Mouse (Mus musculus) kidney, embryonic 15.5 days (tissue): ENCODE measurements at regions not wholly inside any gene's neighbourhood (a gene's known extent, or its start where the extent isn't known, plus 50 kb on each side); places are given as distances from the start of the nearest gene placed in this dataset.

Source experiments
- ATAC-seq: fragments of 200-750 bp; cut with Nextera tagmentation; replicated peaks from 2 replicates; pipeline ENCODE4 v1.8.0; 2017; ENCODE audit warnings: moderate TSS enrichment; ENCODE audit not compliant: low FRiP score
- H3K27ac ChIP-seq: fragments of 300-500 bp; sonication (generic); 2 replicates; pipeline ENCODE4 v1.5.1; 2015; ENCODE audit warnings: mild to moderate bottlenecking, inconsistent platforms
- H3K27me3 ChIP-seq: fragments of 300-500 bp; sonication (generic); 2 replicates; pipeline ENCODE4 v1.6.1; 2015; ENCODE audit warnings: inconsistent platforms
- H3K36me3 ChIP-seq: fragments of 300-500 bp; sonication (generic); 2 replicates; pipeline ENCODE4 v1.6.1; 2015; ENCODE audit warnings: inconsistent platforms
- H3K4me1 ChIP-seq: fragments of 300-500 bp; sonication (generic); 2 replicates; pipeline ENCODE4 v1.6.1; 2015; ENCODE audit warnings: inconsistent platforms
- H3K4me2 ChIP-seq: fragments of 300-500 bp; sonication (generic); 2 replicates; pipeline ENCODE4 v1.6.1; 2015; ENCODE audit warnings: moderate library complexity, mild to moderate bottlenecking, inconsistent platforms
- H3K4me3 ChIP-seq: fragments of 300-500 bp; sonication (generic); replicated peaks from 2 replicates; pipeline ENCODE4 v1.5.1; 2015; ENCODE audit warnings: mild to moderate bottlenecking, inconsistent platforms
- H3K9ac ChIP-seq: fragments of 300-500 bp; sonication (generic); 2 replicates; pipeline ENCODE4 v1.6.1; 2015; ENCODE audit warnings: mild to moderate bottlenecking, inconsistent platforms
- H3K9me3 ChIP-seq: fragments of 300-500 bp; sonication (generic); replicated peaks from 2 replicates; pipeline ENCODE4 v1.6.1; 2016; ENCODE audit warnings: inconsistent platforms
- WGBS: fragments of 180-500 bp; shearing (Covaris S2); methylation state at CpG from one replicate; pipeline ENCODE4 v1.1.7; 2015; ENCODE audit warnings: mixed read lengths; 5-methylcytosine and 5-hydroxymethylcytosine counted together

- peak overlapping the region; percentile 44 for H3K4me2 ChIP-seq
- WGBS: 19% methylated on average over 20 of the region's 20 CpGs
- H3K9me3 ChIP-seq: no peaks in the 10 kb centered on the region
- H3K4me3 ChIP-seq: 0 out of 2 replicates have a peak overlapping the region, but pooled peaks have one; percentile 4
- H3K27me3 ChIP-seq: no peaks in the 10 kb centered on the region
- peak overlapping the region; percentile 13; the same call in 1 of the 2 replicates for H3K27ac ChIP-seq
- no peaks in the 10 kb centered on the region for H3K36me3 ChIP-seq
- ATAC-seq: peak; percentile 88
- H3K9ac ChIP-seq: no peak overlapping the region
- H3K4me1 ChIP-seq: peaks cover 11% of the 10 kb centered on the region
These were observed 543.9 kb downstream of the Gja1 start for GRCm38 (mm10) chr10:56920711-56921672.

GRCm38 (mm10) chr10:56935174-56935573 lies 551.0 kb upstream of the Hsf2 start:
- Histone ChIP-seq H3K36me3 (no peaks in the 10 kb centered on the region), H3K9me3 (no peaks in the 10 kb centered on the region), H3K27me3 (no peaks in the 10 kb centered on the region), H3K27ac (no peak overlapping the region), H3K4me3 (no peak overlapping the region), H3K4me2 (no peak overlapping the region), H3K9ac (no peak overlapping the region), H3K4me1 (no peaks in the 10 kb centered on the region)
- no peak for ATAC-seq
- WGBS: 86% methylated on average over 4 of the region's 4 CpGs

- no peaks in the 10 kb centered on the region for H3K36me3 ChIP-seq
- H3K4me3 ChIP-seq: no peak overlapping the region
- H3K27ac ChIP-seq: no peak overlapping the region
- no peaks in the 10 kb centered on the region for H3K27me3 ChIP-seq
- H3K9ac ChIP-seq: no peak overlapping the region
- 26% methylated on average over 4 of the region's 4 CpGs for WGBS
- no peak overlapping the region for H3K4me2 ChIP-seq
- no peaks in the 10 kb centered on the region for H3K9me3 ChIP-seq
- ATAC-seq: peak; percentile 86
- H3K4me1 ChIP-seq: no peaks in the 10 kb centered on the region
These were observed 544.2 kb upstream of the Hsf2 start for GRCm38 (mm10) chr10:56941972-56942371.

GRCm38 (mm10) chr10:56944434-56945145 lies 541.6 kb upstream of the Hsf2 start:
- 78% methylated on average over 5 of the region's 5 CpGs for WGBS
- no peak for ATAC-seq
- H3K4me3 ChIP-seq: no peak overlapping the region
- H3K4me2 ChIP-seq: no peak overlapping the region
- H3K27ac ChIP-seq: no peak overlapping the region
- H3K36me3 ChIP-seq: no peaks in the 10 kb centered on the region
- H3K27me3 ChIP-seq: no peaks in the 10 kb centered on the region
- H3K4me1 ChIP-seq: no peaks in the 10 kb centered on the region
- no peak overlapping the region for H3K9ac ChIP-seq
- H3K9me3 ChIP-seq: no peaks in the 10 kb centered on the region

- Histone ChIP-seq H3K27me3 (no peaks in the 10 kb centered on the region), H3K9ac (no peak overlapping the region), H3K4me1 (no peaks in the 10 kb centered on the region), H3K4me2 (no peak overlapping the region), H3K27ac (no peak overlapping the region), H3K9me3 (no peaks in the 10 kb centered on the region), H3K4me3 (no peak overlapping the region), H3K36me3 (no peaks in the 10 kb centered on the region)
- WGBS: 66% methylated on average over 2 of the region's 2 CpGs
- no peak for ATAC-seq
These were observed 529.5 kb upstream of the Hsf2 start for GRCm38 (mm10) chr10:56956728-56957127.

GRCm38 (mm10) chr10:56962096-56962807 lies 523.9 kb upstream of the Hsf2 start:
- Histone ChIP-seq H3K27me3 (no peaks in the 10 kb centered on the region), H3K4me3 (no peak overlapping the region), H3K4me2 (no peak overlapping the region), H3K9me3 (no peaks in the 10 kb centered on the region), H3K27ac (no peak overlapping the region), H3K36me3 (no peaks in the 10 kb centered on the region), H3K4me1 (no peaks in the 10 kb centered on the region), H3K9ac (no peak overlapping the region)
- WGBS: 90% methylated on average over 4 of the region's 4 CpGs
- no peak for ATAC-seq

GRCm38 (mm10) chr10:56963215-56963614 lies 523.0 kb upstream of the Hsf2 start:
- Histone ChIP-seq H3K4me3 (no peak overlapping the region), H3K4me2 (no peak overlapping the region), H3K9me3 (no peaks in the 10 kb centered on the region), H3K9ac (no peak overlapping the region), H3K27me3 (no peaks in the 10 kb centered on the region), H3K36me3 (no peaks in the 10 kb centered on the region), H3K27ac (no peak overlapping the region), H3K4me1 (no peaks in the 10 kb centered on the region)
- 62% methylated on average over 3 of the region's 3 CpGs for WGBS
- no peak for ATAC-seq

- no peak for ATAC-seq
- Histone ChIP-seq H3K27ac (no peak overlapping the region), H3K4me1 (no peaks in the 10 kb centered on the region), H3K9ac (no peak overlapping the region), H3K4me3 (no peak overlapping the region), H3K4me2 (no peak overlapping the region), H3K9me3 (no peaks in the 10 kb centered on the region), H3K27me3 (no peaks in the 10 kb centered on the region), H3K36me3 (no peaks in the 10 kb centered on the region)
- WGBS: 95% methylated on average over 1 of the region's 1 CpGs
These were observed 517.3 kb upstream of the Hsf2 start for GRCm38 (mm10) chr10:56968913-56969312.

GRCm38 (mm10) chr10:56974812-56975211 lies 511.4 kb upstream of the Hsf2 start:
- H3K4me2 ChIP-seq: no peak overlapping the region
- no peaks in the 10 kb centered on the region for H3K36me3 ChIP-seq
- H3K27ac ChIP-seq: no peak overlapping the region
- WGBS: 48% methylated on average over 5 of the region's 5 CpGs
- H3K4me1 ChIP-seq: no peaks in the 10 kb centered on the region
- H3K4me3 ChIP-seq: no peak overlapping the region
- H3K9me3 ChIP-seq: no peaks in the 10 kb centered on the region
- ATAC-seq: peak; percentile 94
- no peaks in the 10 kb centered on the region for H3K27me3 ChIP-seq
- H3K9ac ChIP-seq: no peak overlapping the region

- Histone ChIP-seq H3K27me3 (no peaks in the 10 kb centered on the region), H3K4me3 (no peak overlapping the region), H3K9ac (no peak overlapping the region), H3K36me3 (no peaks in the 10 kb centered on the region), H3K27ac (no peak overlapping the region), H3K4me2 (no peak overlapping the region), H3K4me1 (no peaks in the 10 kb centered on the region), H3K9me3 (no peaks in the 10 kb centered on the region)
- no peak for ATAC-seq
- 47% methylated on average over 3 of the region's 3 CpGs for WGBS
These were observed 506.6 kb upstream of the Hsf2 start for GRCm38 (mm10) chr10:56979601-56980000.

- Histone ChIP-seq H3K9me3 (no peaks in the 10 kb centered on the region), H3K9ac (no peak overlapping the region), H3K4me2 (no peak overlapping the region), H3K27me3 (no peaks in the 10 kb centered on the region), H3K4me1 (no peaks in the 10 kb centered on the region), H3K4me3 (no peak overlapping the region), H3K27ac (no peak overlapping the region), H3K36me3 (no peaks in the 10 kb centered on the region)
- 69% methylated on average over 3 of the region's 3 CpGs for WGBS
- no peak for ATAC-seq
These were observed 505.4 kb upstream of the Hsf2 start for GRCm38 (mm10) chr10:56980821-56981220.
